Mouse (Mus musculus): ENCODE results near the gene Gm973. TPM values are rescaled to one million over a fixed set of nuclear protein-coding genes. Genes with fewer than 3 reads are reported as not detected.

Gene Gm973
- polyA plus RNA-seq (2017; shearing (Covaris generic)): not detected

GRCm38 (mm10) chr1:59516026-59516917 is at the start of gene Gm973:
Gene Gm973 (plus strand): TSS chr1:59516264.

GRCm38 (mm10) chr1:59482331-59482695 is 33.8 kb upstream of the Gm973 start, which contains the start of gene Fzd7:
Gene Fzd7 (plus strand): TSS chr1:59482424.

GRCm38 (mm10) chr1:59670641-59671168 is 154.6 kb downstream of the Gm973 start, which contains the start of gene Sumo1:
Gene Sumo1 (minus strand): TSS chr1:59670834.

GRCm38 (mm10) chr1:59684819-59685755 is 169.0 kb downstream of the Gm973 start, which contains the start of gene Nop58:
Gene Nop58 (plus strand): TSS chr1:59684971.

Other genes with a start within 250 kb of the Gm973 start
- gene Fzd7, start 33.8 kb upstream of the Gm973 start, polyA plus RNA-seq (2017; shearing (Covaris generic)): not detected
- gene Sumo1, start 154.6 kb downstream of the Gm973 start, polyA plus RNA-seq (2017; shearing (Covaris generic)): 355 TPM
- gene Nop58, start 168.7 kb downstream of the Gm973 start, polyA plus RNA-seq (2017; shearing (Covaris generic)): 242 TPM
- gene Bmpr2, start 247.1 kb downstream of the Gm973 start, polyA plus RNA-seq (2017; shearing (Covaris generic)): 0.27 TPM